Mouse (Mus musculus): Measurements from ENCODE around the gene Nrbp1. TPM values are rescaled to one million over a fixed set of nuclear protein-coding genes. Genes with fewer than 3 reads are reported as not detected.

Gene Nrbp1
- polyA plus RNA-seq, 1 experiment, result 126 TPM

DNA sequence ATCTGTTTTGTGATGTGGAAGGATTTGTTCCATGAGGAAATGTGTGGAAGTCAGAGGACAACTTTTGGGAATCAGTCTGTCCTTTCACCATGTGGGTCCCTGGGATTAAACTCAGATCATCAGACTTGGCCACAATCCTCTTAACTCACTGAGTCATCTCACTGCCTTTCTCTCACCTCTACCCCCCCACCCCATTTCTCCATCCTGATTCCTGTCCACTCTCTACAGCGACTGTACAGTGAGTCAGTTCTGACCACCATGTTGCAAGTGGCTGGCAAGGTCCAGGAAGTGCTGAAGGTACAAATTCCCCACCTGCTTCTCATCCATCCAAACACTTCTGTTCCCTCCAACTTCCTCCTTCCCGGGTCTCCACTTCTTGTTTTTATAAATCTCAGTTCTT, 57.8 kb downstream of the Nrbp1 start:
- 54% methylated on average over 2 of the region's 2 CpGs for WGBS
- no peak for TF ChIP-seq POLR2A (IDR thresholded peaks at IDR 0.05; ENCODE audit: low read depth, low read length)
- no peak for TF ChIP-seq CTCF (conservative IDR thresholded peaks at IDR 0.05; ENCODE audit: insufficient read depth, insufficient read length, low read depth, low read length)
- H3K27me3 ChIP-seq (replicated peaks; ENCODE audit: control insufficient read depth, insufficient read depth, low read length), result no peaks in the 10 kb centered on the region
- H3K27ac ChIP-seq (ENCODE audit: insufficient read depth, low read depth, low read length), result no peak overlapping the region
- no peak for DNase-seq
- H3K4me3 ChIP-seq (ENCODE audit: insufficient read depth, low read depth, low read length), result no peak overlapping the region
- no peaks in the 10 kb centered on the region for H3K4me1 ChIP-seq (ENCODE audit: control insufficient read depth, insufficient read depth, low read length)
- H3K36me3 ChIP-seq (ENCODE audit: control insufficient read depth, insufficient read depth, low read length), result no peaks in the 10 kb centered on the region

Other genes with a start within 250 kb of the Nrbp1 start
- 295 and 320 TPM in 2 replicates for gene Atraid, start 192.6 kb upstream of the Nrbp1 start, polyA plus RNA-seq (2012; rRNA removed)
- gene Slc5a6, start 191.9 kb upstream of the Nrbp1 start, polyA plus RNA-seq (2012; rRNA removed), result 81.5 and 121 TPM in 2 replicates
- 12.4 and 14.2 TPM in 2 replicates for gene Cad, start 186.1 kb upstream of the Nrbp1 start, polyA plus RNA-seq (2012; rRNA removed)
- not detected in 2 replicates for gene Dnajc5g, start 134.6 kb upstream of the Nrbp1 start, polyA plus RNA-seq (2012; rRNA removed)
- 0.14 and 0.24 TPM in 2 replicates for gene Slc30a3, start 132.6 kb upstream of the Nrbp1 start, polyA plus RNA-seq (2012; rRNA removed)
- gene Trim54, start 124.2 kb upstream of the Nrbp1 start, polyA plus RNA-seq (2012; rRNA removed), result 0.05 and 3.9 TPM in 2 replicates
- gene Ucn, start 102.0 kb upstream of the Nrbp1 start, polyA plus RNA-seq (2012; rRNA removed), result not detected in 2 replicates
- 212 and 233 TPM in 2 replicates for gene Mpv17, start 86.6 kb upstream of the Nrbp1 start, polyA plus RNA-seq (2012; rRNA removed)
- 1.6 and 2.1 TPM in 2 replicates for gene Gm29609, start 61.0 kb upstream of the Nrbp1 start, polyA plus RNA-seq (2012; rRNA removed)
- gene Gtf3c2, start 60.7 kb upstream of the Nrbp1 start, polyA plus RNA-seq (2012; rRNA removed), result 47.8 and 49.2 TPM in 2 replicates
- 94.1 and 95.5 TPM in 2 replicates for gene Snx17, start 47.6 kb upstream of the Nrbp1 start, polyA plus RNA-seq (2012; rRNA removed)
- gene Eif2b4, start 47.4 kb upstream of the Nrbp1 start, polyA plus RNA-seq (2012; rRNA removed), result 54.1 and 61.0 TPM in 2 replicates
- 22.9 and 29.8 TPM in 2 replicates for gene Zfp513, start 38.6 kb upstream of the Nrbp1 start, polyA plus RNA-seq (2012; rRNA removed)
- gene Ppm1g, start 20.2 kb upstream of the Nrbp1 start, polyA plus RNA-seq (2012; rRNA removed), result 41.1 and 43.2 TPM in 2 replicates
- 0.45 and 0.96 TPM in 2 replicates for gene Gm9970, start 368 bp downstream of the Nrbp1 start, polyA plus RNA-seq (2012; rRNA removed)
- 19.7 and 23.6 TPM in 2 replicates for gene Krtcap3, start 10.8 kb downstream of the Nrbp1 start, polyA plus RNA-seq (2012; rRNA removed)
- 33.2 and 34.2 TPM in 2 replicates for gene Ift172, start 50.3 kb downstream of the Nrbp1 start, polyA plus RNA-seq (2012; rRNA removed)
- gene Fndc4, start 55.2 kb downstream of the Nrbp1 start, polyA plus RNA-seq (2012; rRNA removed), result 8.8 and 14.0 TPM in 2 replicates
- 0.09 and 0.38 TPM in 2 replicates for gene Gckr, start 56.6 kb downstream of the Nrbp1 start, polyA plus RNA-seq (2012; rRNA removed)
- gene Zfp512, start 211.6 kb downstream of the Nrbp1 start, polyA plus RNA-seq (2012; rRNA removed), result 7.9 and 9.9 TPM in 2 replicates
- gene 4930548H24Rik, start 244.9 kb downstream of the Nrbp1 start, polyA plus RNA-seq (2012; rRNA removed), result not detected in 2 replicates

Data from kidney, adult 2 months (tissue).